Mouse (Mus musculus): Measurements from ENCODE around the gene Ahsa2. TPM values are rescaled to one million over a fixed set of nuclear protein-coding genes. Genes with fewer than 3 reads are reported as not detected.
"Not testable (repeated sequence)": the region's sequence is repeated elsewhere in the genome, so short reads cannot be mapped to it uniquely, and the experiment has no call there.

Gene Ahsa2
- total RNA-seq (2021): 100 to 1,000 TPM; 105 to 114 TPM

DNA sequence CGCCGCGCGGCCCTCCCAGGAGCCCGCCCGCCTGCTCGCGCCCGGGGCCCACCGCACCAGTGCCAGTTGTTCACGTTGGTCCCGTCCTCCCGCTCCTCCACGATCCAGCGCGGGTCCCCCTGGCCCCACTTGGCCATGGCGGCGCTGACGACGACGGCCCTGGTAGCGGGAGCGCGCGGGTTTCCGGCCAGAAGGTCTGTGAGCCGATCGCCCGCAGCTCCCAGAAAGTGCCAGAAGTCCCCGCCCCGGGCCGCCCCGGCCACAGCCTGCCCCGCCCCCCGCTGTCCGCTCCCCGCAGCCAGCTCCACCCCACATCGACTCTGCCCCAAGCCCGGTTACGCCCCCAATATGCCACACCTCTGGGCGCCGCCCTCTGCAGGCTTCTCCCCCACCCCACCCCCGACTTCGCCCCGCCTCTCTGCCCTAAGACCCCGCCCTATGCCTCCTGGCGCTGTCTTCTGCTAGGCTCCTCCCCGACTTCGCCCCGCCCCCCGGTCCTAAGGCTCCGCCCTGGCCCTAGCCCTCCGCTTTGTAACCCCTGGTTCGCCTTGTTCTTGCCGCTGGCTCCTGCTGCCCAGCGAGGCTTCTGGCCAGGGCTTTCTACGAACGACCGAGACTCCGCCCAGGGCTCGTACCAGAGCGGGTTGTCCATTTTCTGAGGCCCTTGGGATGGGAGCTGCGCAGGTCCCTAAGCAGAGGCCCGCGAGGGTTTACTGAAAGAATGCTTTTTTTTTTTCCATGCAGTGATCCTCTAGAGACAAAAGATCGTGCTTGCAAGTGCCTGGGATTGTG is at the start of gene Ahsa2:
TSS of gene Ahsa2 (minus strand) at position 313 of the 792 bp plus-strand sequence.
- peak; percentile 99 for DNase-seq
- intact Hi-C loops (cut with DNase I): loop anchor here (5.0 kb wide), 1 partner anchor 69 kb away; no protein-coding TSS in a partner anchor

- no peak for DNase-seq
- intact Hi-C loops (cut with DNase I): no loop called here
Measured at GRCm38 (mm10) chr11:23537446-23537845, 39.6 kb upstream of the Ahsa2 start.

DNA sequence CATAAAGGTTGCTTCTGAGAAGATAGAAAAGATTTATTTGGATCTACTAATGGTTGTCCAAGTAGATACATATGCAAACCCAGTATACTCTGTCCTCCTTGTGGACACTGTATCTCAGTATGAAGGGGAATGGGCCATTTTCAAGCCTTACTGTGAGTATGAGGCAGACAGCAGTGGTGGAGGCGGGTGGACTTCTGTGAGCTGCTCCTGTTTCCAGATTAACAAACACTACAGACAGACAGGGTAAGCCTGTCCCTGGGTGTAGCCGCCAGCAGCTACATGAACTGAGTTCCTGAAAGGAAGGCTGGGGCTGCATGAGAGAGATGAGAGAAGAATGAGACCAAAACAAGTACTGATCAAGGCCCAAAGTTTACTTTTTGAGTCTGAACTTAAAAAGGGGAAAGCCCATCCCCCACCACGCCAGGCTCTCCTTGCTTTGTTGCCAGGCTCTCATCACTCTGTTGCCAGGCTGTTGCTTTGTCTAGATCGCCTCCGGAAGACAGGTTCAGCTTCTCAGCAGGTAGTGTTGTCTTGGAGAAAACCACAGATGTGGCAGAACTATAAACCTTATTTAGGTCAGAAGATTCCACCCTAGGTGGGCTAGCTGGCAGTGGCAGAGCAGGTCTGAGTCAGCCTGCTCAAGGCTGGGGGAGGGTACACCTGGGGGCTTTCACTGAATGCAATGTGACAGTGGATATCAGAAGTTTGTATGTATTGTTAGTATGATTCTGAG is 22.8 kb upstream of the Ahsa2 start, which contains the start of gene 1700093K21Rik:
TSS of gene 1700093K21Rik (minus strand) at position 683 of the 733 bp plus-strand sequence.
- DNase-seq: no peak
- intact Hi-C loops (cut with DNase I): no loop called here

- intact Hi-C loops (cut with DNase I): no loop called here
- DNase-seq: no peak
Measured at GRCm38 (mm10) chr11:23518981-23519380, 21.2 kb upstream of the Ahsa2 start.

DNA sequence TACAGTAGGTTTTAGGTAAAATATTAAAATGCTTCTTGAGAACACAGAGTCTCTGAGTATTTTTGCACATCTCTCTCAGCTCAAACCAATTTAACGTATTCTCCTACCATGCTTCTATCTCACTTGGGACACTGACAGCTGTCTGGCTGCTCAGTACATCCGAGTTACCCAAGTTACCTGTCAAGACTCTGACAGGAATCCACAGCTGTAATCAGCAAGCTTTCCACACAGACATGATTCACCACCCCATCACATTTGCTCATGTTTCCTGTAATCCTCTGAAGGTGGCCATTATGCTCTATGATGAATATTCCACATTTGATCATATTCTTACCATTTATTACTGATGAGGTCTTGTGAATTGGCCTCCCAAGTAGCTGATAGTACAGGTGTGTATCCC is 17.5 kb upstream of the Ahsa2 start:
- no peak for DNase-seq
- intact Hi-C loops (cut with DNase I): no loop called here

- intact Hi-C loops (cut with DNase I); DNase-seq: not testable (repeated sequence)
Measured at GRCm38 (mm10) chr11:23514785-23515184, 17.0 kb upstream of the Ahsa2 start.

GRCm38 (mm10) chr11:23504801-23505200 is 7.0 kb upstream of the Ahsa2 start:
- intact Hi-C loops (cut with DNase I); DNase-seq: not testable (repeated sequence)

DNA sequence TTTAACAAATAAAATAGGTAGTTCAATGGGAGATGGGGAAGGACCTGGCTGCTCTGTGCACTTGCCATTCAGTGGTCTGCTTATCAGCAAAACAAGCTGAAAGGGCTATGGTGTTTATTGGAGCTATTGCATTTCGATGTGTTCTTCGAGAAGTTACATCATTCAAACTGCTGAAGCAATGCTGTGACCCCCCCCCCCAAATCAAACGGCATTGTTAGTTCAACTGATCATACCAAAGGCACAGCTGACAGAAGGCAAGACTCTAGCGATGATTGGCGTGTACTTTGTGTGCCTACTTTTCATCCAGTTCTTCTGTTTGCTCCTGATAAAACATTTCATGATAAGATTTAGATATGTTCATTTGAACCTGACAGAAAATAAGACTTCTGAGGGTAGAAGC is 779 bp upstream of the Ahsa2 start:
- intact Hi-C loops (cut with DNase I): loop anchor here (5.0 kb wide), 1 partner anchor 69 kb away; no protein-coding TSS in a partner anchor
- DNase-seq: no peak

DNA sequence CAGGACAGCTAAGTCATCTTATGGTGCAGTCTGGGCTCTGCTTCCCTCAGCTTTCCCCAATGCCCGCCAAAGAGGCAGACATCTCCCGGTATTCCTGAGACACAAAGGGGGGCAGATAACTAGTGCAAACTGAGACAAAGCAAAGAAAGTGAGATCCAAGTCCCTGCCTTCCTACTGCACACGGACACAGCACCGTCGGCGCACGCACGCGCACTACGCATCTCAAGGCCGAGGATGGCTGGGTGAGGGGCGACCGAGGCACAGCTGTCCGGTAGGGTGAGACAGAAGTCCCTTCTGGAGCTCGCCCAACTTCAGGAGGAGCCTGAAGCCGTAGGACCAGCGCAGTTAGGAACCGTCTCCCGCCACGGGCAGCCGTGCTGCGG is 504 bp downstream of the Ahsa2 start:
- DNase-seq: peak; percentile 87
- intact Hi-C loops (cut with DNase I): loop anchor here (5.0 kb wide), 1 partner anchor 70 kb away; no protein-coding TSS in a partner anchor

GRCm38 (mm10) chr11:23496661-23497060 is 1.2 kb downstream of the Ahsa2 start:
- intact Hi-C loops (cut with DNase I): loop anchor here (5.0 kb wide), 1 partner anchor 71 kb away; no protein-coding TSS in a partner anchor
- DNase-seq: no peak

GRCm38 (mm10) chr11:23495231-23495630 is 2.6 kb downstream of the Ahsa2 start:
- intact Hi-C loops (cut with DNase I): loop anchor here (5.0 kb wide), 1 partner anchor 72 kb away; no protein-coding TSS in a partner anchor
- no peak for DNase-seq

GRCm38 (mm10) chr11:23492048-23492790 is 5.6 kb downstream of the Ahsa2 start:
- intact Hi-C loops (cut with DNase I): no loop called here
- no peak for DNase-seq

DNA sequence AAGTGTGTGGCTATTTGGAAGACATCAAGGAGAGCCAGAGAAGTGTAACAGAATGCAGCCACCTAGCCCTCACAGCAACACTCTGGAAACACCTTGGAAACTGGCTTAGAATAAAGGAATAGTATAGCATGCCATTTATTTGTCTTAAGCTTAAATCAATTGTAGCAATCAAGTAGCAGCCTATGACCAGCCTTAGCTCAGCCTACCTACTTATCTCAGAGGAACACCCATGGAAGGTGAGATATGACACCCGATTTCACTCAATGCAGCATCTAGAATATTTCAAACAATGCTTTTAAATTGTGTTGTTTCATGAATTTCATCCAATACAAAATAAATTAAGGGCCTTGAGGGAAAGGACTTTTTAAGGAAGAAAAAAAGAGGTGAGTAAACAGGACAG is 7.9 kb downstream of the Ahsa2 start:
- intact Hi-C loops (cut with DNase I): no loop called here
- DNase-seq: no peak

GRCm38 (mm10) chr11:23465862-23466261 is 32.0 kb downstream of the Ahsa2 start:
- DNase-seq: not testable (repeated sequence)
- intact Hi-C loops (cut with DNase I): loop anchor here (10.0 kb wide), 1 partner anchor 419 kb away; no protein-coding TSS in a partner anchor

Small RNA genes lying within 50 kb of the gene (microRNA-seq; reads per million reads assigned to microRNA genes)
- gene Gm47279: not detected

Other genes with a start within 250 kb of the Ahsa2 start
- 100 to 1,000 TPM; 122 to 123 TPM for gene Xpo1, start 242.0 kb downstream of the Ahsa2 start, total RNA-seq (2021)
- gene Usp34, start 191.1 kb downstream of the Ahsa2 start, total RNA-seq (2021): 100 to 1,000 TPM; 138 to 139 TPM
- gene 1700093K21Rik, start 23.1 kb upstream of the Ahsa2 start, total RNA-seq (2021): under 1 TPM in 1 of 2 experiments, not detected in 1; 0.40 TPM
- gene 0610010F05Rik, start 135.6 kb upstream of the Ahsa2 start, total RNA-seq (2021): 100 to 1,000 TPM; 107 to 116 TPM
- 10 to 100 TPM; 23.1 to 24.7 TPM for gene Pus10, start 167.6 kb upstream of the Ahsa2 start, total RNA-seq (2021)
- gene Pex13, start 167.9 kb upstream of the Ahsa2 start, total RNA-seq (2021): 10 to 100 TPM; 22.6 to 22.7 TPM